Mouse (Mus musculus) cerebellum, adult 2 months (tissue): Measurements from ENCODE around the gene Tmem132b.

Experiments
- CTCF ChIP-seq: fragments of 200-500 bp; IDR thresholded peaks from 2 replicates; pipeline ENCODE4 v1.5.1; 2011; ENCODE audit warnings: low read depth, mild to moderate bottlenecking, control low read depth, low read length, moderate library complexity, borderline replicate concordance; ENCODE audit not compliant: insufficient read depth
- POLR2A ChIP-seq: fragments of 200-500 bp; IDR thresholded peaks from 2 replicates; pipeline ENCODE4 v1.6.1; 2011; ENCODE audit warnings: low read length, control low read depth, borderline replicate concordance; ENCODE audit not compliant: insufficient read depth

DNA sequence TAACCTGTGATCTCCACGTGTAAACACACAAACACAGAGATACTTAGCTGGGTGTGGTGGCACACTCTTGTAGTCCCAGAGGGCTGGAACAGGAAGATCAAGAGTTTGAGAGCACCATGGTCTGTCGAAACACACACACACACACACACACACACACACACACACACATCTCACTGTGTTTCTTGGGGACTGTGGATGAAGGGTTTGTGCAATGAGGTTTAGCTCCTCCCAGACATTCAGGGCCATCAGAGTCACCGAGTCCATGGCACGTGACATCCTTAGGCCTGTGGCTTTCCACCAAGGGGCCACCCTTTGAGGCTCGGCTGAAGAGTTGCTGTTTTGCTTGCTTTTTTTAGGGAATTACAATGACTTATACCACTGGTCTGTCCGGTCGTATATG lies 49.1 kb upstream of the Tmem132b start:
- TF ChIP-seq POLR2A (no peak), CTCF (no peak)
